21 mouse cellular contexts compared by ENCODE assay signal in the genomic region with DNA sequence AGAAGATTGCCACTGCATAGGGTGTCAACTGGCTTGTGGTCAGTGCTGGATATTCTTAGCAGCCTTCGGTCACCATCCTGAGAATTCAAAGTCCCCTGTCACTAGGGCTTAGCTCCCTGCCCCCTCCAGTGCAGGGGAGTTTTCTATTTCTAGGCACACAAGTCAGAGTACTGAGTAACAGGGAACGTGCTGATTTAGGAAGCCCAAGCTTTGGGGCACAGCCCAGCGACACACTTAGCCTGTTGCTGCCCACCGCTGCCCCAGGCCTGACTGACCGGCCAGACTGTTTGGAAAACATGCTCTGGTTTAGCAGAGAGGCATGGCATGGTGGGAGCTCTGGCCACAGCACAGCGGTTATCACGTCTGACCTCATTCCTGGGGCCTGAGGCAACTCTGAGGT. TPM values are rescaled to one million over a fixed set of nuclear protein-coding genes. Genes with fewer than 3 reads are reported as not detected.
DNase-seq lines count a peak whose midpoint lies in the region; ATAC-seq and TF ChIP-seq lines count a peak whose summit lies in the region.
"Had no signal": no experiment of that assay in that cellular context is flagged by ENCODE, and none has a peak within 500 bp of the region (broad histone marks: within the 10 kb centered on the region; RNA-seq: fewer than 3 reads in every experiment).

No protein-coding gene starts in this region.

- DNase-seq in heart, adult 18-20 months: peak; percentile 38 to 66
- DNase-seq in heart, postnatal 36 days: no peak
- DNase-seq in Patski (ENCODE audit: low read depth, low spot score): no peak
- peak; percentile 77 for DNase-seq in heart, embryonic 10.5 days (ENCODE audit: low spot score)
- DNase-seq in heart, postnatal 0 days (ENCODE audit: low spot score): peak; percentile 56
- no peak for DNase-seq in kidney, postnatal 10 days
- no peak for DNase-seq in embryo, embryonic 9.5 days (ENCODE audit: extremely low spot score)
- no peak for DNase-seq in lung, postnatal 4 days
- DNase-seq: adrenal gland, postnatal 14 days; cerebellum, adult 11-12 months; cerebellum, postnatal 14 days; forebrain, postnatal 0 days; kidney, adult 18-20 months; liver, postnatal 0 days; lung, postnatal 14 days; right cerebral cortex, postnatal 4 days; thymus, postnatal 4 days had no signal

- H3K27me3 ChIP-seq in Patski: no peaks in the 10 kb centered on the region
- peaks cover 27% of the 10 kb centered on the region; the same call in 1 of the 2 replicates for H3K27me3 ChIP-seq in heart, embryonic 10.5 days (ENCODE audit: insufficient read depth, poor library complexity, severe bottlenecking)
- H3K27me3 ChIP-seq in heart, postnatal 0 days (ENCODE audit: control insufficient read depth, insufficient read depth, low read length): no peaks in the 10 kb centered on the region

- POLR2A ChIA-PET in Patski (lab: Charles Lee): interaction anchor here (0.5 kb wide), 1 partner anchor 147 kb away, joined by 4 read pairs; no protein-coding TSS in a partner anchor

- H3K9ac ChIP-seq in heart, postnatal 0 days (replicated peaks; ENCODE audit: low read depth, low read length): no peak overlapping the region
- H3K9ac ChIP-seq: forebrain, postnatal 0 days; limb, embryonic 15.5 days; liver, postnatal 0 days had no signal

- 41% methylated on average over 7 of the region's 7 CpGs for WGBS in heart, embryonic 10.5 days
- 43% methylated on average over 7 of the region's 7 CpGs for WGBS in heart, postnatal 0 days

- no peaks in the 10 kb centered on the region for H3K9me3 ChIP-seq in heart, embryonic 10.5 days
- no peaks in the 10 kb centered on the region for H3K9me3 ChIP-seq in heart, postnatal 0 days (replicated peaks; ENCODE audit: control insufficient read depth, low read length)
- H3K9me3 ChIP-seq: forebrain, embryonic 10.5 days; limb, embryonic 15.5 days had no signal

- peaks cover 9% of the 10 kb centered on the region for H3K4me1 ChIP-seq in heart, embryonic 10.5 days
- no peaks in the 10 kb centered on the region for H3K4me1 ChIP-seq in heart, postnatal 0 days (ENCODE audit: control insufficient read depth, insufficient read depth)
- H3K4me1 ChIP-seq: limb, embryonic 15.5 days had no signal

- no peaks in the 10 kb centered on the region for H3K36me3 ChIP-seq in heart, embryonic 10.5 days
- H3K36me3 ChIP-seq in heart, postnatal 0 days (replicated peaks; ENCODE audit: control insufficient read depth, insufficient read depth, low read length): no peaks in the 10 kb centered on the region
- H3K36me3 ChIP-seq: forebrain, embryonic 10.5 days; limb, embryonic 15.5 days had no signal

- no peak for TF ChIP-seq EP300 in heart, postnatal 0 days (IDR thresholded peaks at IDR 0.05; ENCODE audit: low read depth)

- peak; percentile 39 for ATAC-seq in Patski
- peak; percentile 92 for ATAC-seq in heart, postnatal 0 days (ENCODE audit: insufficient read depth, low read depth)
- ATAC-seq: activated CD4-positive, CD25-positive, alpha-beta regulatory T cell, adult 4 months; forebrain, postnatal 0 days; liver, postnatal 0 days had no signal

- no peak overlapping the region for H3K4me2 ChIP-seq in heart, postnatal 0 days (ENCODE audit: low read depth, low read length)
- H3K4me2 ChIP-seq: limb, embryonic 15.5 days had no signal

- intact Hi-C loops in heart, postnatal 36 days (cut with DNase I): no loop called here

- in situ Hi-C loops in Patski (cut with MboI; ENCODE audit: low pct_unique_long_range_greater_than_20kb): no loop called here

- TF ChIP-seq CTCF in Patski (IDR thresholded peaks at IDR 0.05): no peak
- TF ChIP-seq CTCF in heart, postnatal 0 days (IDR thresholded peaks at IDR 0.05; ENCODE audit: low read depth): no peak

- H3K27ac ChIP-seq in heart, embryonic 10.5 days: peak overlapping the region; percentile 76; the same call in 1 of the 2 replicates
- peak overlapping the region; percentile 87 for H3K27ac ChIP-seq in heart, postnatal 0 days (ENCODE audit: low read depth)
- H3K27ac ChIP-seq: forebrain, embryonic 10.5 days; kidney, postnatal 0 days; limb, embryonic 15.5 days had no signal

- no peak overlapping the region for H3K4me3 ChIP-seq in heart, embryonic 10.5 days
- no peak overlapping the region for H3K4me3 ChIP-seq in heart, postnatal 0 days (ENCODE audit: low read depth, low read length)
- H3K4me3 ChIP-seq: forebrain, embryonic 10.5 days; limb, embryonic 15.5 days had no signal

- CTCF ChIA-PET in Patski (lab: Charles Lee): no interaction called here

RNA-seq across cellular contexts. Expression of a gene that starts 54.8 kb away (rescaled TPM):
- 10 to 100 TPM; 16.7 to 20.5 TPM for total RNA-seq in heart, adult 18-20 months (2021)
- 10 to 100 TPM; 20.0 to 25.9 TPM for total RNA-seq in heart, postnatal 36 days (2021)
- polyA plus RNA-seq in Patski (2021): 19.8 TPM
- polyA plus RNA-seq in heart, embryonic 10.5 days (2016; fragmentation: Nextera tagmentation; extraction: Ambion mirVana): 17.5 and 20.8 TPM in 2 replicates
- 25.7 and 35.5 TPM in 2 replicates for total RNA-seq in heart, postnatal 0 days (2014; rRNA removed; ENCODE audit: low replicate concordance)
- polyA plus RNA-seq in heart, postnatal 0 days (2015; fragmentation: Nextera tagmentation; extraction: Ambion mirVana): 8.9 and 10.1 TPM in 2 replicates

Comparison
In these comparisons a context has a peak if more than half of its experiments do, and no peak if none do; other contexts are left out.
1. DNase-seq: peak in heart, adult 18-20 months (2 of 2), heart, embryonic 10.5 days (single experiment) and heart, postnatal 0 days (single experiment); none in heart, postnatal 36 days (0 of 2), Patski (single experiment), kidney, postnatal 10 days (single experiment), embryo, embryonic 9.5 days (single experiment) and lung, postnatal 4 days (0 of 2).